Mouse (Mus musculus): ENCODE measurements at regions not wholly inside any gene's neighbourhood (a gene's known extent, or its start where the extent isn't known, plus 50 kb on each side); places are given as distances from the start of the nearest gene placed in this dataset.
A peak's percentile ranks its signal among the peaks of the same experiment; 100 is the strongest.

DNA sequence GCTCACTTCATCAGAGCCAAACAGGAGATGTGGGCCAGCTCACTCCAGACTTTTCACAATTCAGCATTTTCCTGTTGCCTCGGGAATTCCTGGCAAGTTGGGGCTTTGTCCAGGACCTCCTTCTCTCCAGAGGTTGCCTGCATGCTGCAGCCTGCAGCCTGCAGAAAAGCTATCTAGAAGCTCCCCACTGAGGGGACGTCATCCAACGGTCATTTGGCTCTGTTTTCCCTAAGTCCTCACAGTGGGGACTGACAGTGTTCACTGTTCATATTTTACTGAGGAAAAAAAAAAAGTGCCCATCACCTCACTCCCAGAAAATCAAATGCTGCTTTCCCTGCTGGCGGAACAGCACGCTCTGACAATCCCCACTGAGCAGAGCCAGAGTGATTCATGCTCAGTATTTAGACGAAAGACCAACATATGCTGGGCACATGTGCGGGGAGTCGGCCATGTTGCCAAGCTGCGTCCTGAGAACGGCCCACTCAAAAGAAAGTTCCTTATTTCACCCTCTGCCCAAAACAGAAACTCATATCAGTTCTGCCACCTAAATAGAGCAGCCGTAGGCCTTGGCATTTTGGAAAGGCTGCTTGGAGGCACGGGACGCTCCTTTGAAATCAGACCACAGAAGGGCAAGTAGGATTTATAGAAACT is 105.3 kb downstream of the Mis18a start:
- peak; percentile 59 for ATAC-seq

DNA sequence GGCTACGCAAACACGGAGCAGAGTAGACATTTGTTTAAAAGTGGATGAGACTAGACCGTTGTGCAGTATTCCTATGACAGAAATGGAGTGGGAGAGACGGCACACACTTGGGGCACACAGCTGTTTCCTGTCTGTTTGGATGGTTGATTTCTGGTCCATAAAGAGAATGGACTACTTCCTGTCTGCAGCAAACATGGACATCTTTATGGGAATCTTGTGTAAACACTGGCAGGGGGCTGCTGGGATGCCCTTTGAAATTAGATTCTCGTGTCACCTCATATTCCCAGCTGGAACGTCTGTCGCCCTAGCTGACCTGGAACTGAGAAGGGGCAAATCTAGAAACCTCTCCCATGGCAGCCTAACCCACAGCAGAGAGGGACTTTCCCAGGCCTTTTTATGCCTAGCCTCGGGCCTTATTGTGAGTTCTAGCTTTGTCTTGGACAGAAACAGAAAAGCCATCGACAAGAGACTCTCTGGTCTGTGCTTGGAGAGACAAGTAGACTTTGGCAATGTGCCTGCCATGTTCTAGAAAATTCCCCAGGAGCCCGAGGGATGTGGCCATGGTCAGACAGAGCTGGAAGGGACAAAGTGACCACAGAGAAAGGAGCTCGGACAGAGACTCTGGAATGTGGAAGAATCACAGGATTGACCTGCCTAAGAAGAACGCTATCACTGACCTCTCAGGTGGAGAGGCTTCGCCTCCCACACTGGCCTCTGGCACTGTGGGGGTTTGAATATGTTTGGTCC is 107.5 kb downstream of the Mis18a start:
- WGBS = 82% methylated on average over 13 of the region's 13 CpGs
- no peak overlapping the region for H3K9ac ChIP-seq (ENCODE audit: low read depth, low read length)
- no peak overlapping the region for H3K4me3 ChIP-seq (ENCODE audit: low read length)
- ATAC-seq = no peak
- no peaks in the 10 kb centered on the region for H3K36me3 ChIP-seq (ENCODE audit: control insufficient read depth, insufficient read depth, low read length)
- H3K27ac ChIP-seq (ENCODE audit: low read depth, low read length) = no peak overlapping the region
- H3K4me1 ChIP-seq (ENCODE audit: control insufficient read depth, insufficient read depth, low read depth, low read length) = peaks cover 12% of the 10 kb centered on the region; the same call in 1 of the 2 replicates
- H3K27me3 ChIP-seq (replicated peaks; ENCODE audit: control insufficient read depth, insufficient read depth, low read length) = no peaks in the 10 kb centered on the region
- H3K9me3 ChIP-seq (ENCODE audit: control insufficient read depth, low read length) = no peaks in the 10 kb centered on the region
- H3K4me2 ChIP-seq (ENCODE audit: low read length) = no peak overlapping the region

More for the DNA sequence above, 105.3 kb downstream of the Mis18a start:
- H3K27ac ChIP-seq (ENCODE audit: low read depth, low read length) = no peak overlapping the region; the same call in 1 of the 2 replicates
- no peak overlapping the region for H3K4me3 ChIP-seq (ENCODE audit: low read length)
- H3K27me3 ChIP-seq (replicated peaks; ENCODE audit: control insufficient read depth, insufficient read depth, low read length) = no peaks in the 10 kb centered on the region
- 33% methylated on average over 13 of the region's 13 CpGs for WGBS
- no peaks in the 10 kb centered on the region for H3K36me3 ChIP-seq (ENCODE audit: control insufficient read depth, insufficient read depth, low read length)
- peaks cover 12% of the 10 kb centered on the region; the same call in 1 of the 2 replicates for H3K4me1 ChIP-seq (ENCODE audit: control insufficient read depth, insufficient read depth, low read depth, low read length)
- no peak overlapping the region for H3K4me2 ChIP-seq (ENCODE audit: low read length)
- H3K9me3 ChIP-seq (ENCODE audit: control insufficient read depth, low read length) = no peaks in the 10 kb centered on the region
- no peak overlapping the region for H3K9ac ChIP-seq (ENCODE audit: low read depth, low read length)

DNA sequence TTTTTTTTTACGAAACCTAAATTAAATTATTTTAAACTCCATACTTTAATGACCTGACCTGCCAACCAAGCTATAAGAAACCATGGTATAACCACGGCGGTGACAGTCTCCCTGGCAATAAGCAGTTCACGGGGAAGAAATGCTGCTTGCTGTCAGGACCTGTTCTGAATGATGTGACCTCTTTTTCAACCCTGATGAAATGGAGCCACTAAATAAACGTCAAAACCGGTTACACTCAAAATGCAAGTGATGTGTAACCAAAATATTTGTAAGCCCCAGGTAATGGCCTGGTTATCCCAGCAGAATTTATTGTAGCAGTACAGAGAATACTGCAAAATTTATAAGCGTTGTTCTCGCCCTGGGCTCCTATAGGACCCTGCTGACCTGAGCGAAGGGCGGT is 111.4 kb downstream of the Mis18a start:
- no peak for ATAC-seq
- Histone ChIP-seq H3K27ac (ENCODE audit: low read depth, low read length) (no peak overlapping the region), H3K36me3 (ENCODE audit: control insufficient read depth, insufficient read depth, low read length) (no peaks in the 10 kb centered on the region), H3K4me3 (ENCODE audit: low read length) (no peak overlapping the region), H3K4me1 (ENCODE audit: control insufficient read depth, insufficient read depth, low read depth, low read length) (no peaks in the 10 kb centered on the region), H3K27me3 (replicated peaks; ENCODE audit: control insufficient read depth, insufficient read depth, low read length) (no peaks in the 10 kb centered on the region), H3K4me2 (ENCODE audit: low read length) (no peak overlapping the region), H3K9ac (ENCODE audit: low read depth, low read length) (no peak overlapping the region), H3K9me3 (ENCODE audit: control insufficient read depth, low read length) (no peaks in the 10 kb centered on the region)
- 78% methylated on average over 10 of the region's 10 CpGs for WGBS

DNA sequence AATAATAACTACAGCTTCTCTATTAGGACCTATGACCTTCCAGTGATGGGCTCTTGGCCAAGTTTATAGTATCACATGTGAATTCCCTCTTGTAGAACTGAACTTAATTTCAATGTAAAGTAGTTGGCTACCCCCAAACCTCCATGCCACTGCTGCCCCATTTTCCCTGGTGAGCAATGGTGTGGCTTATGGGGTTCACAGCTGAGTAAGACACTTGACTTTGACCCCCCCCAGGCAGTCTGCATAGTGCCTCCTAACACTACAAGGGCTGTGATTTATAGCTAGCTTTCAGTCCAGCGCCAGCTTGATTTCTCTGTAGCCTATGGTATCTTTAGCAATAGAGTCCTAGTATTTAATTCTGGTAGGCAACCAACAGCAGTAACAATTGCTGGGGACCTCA is 113.1 kb downstream of the Mis18a start:
- H3K36me3 ChIP-seq (ENCODE audit: control insufficient read depth, insufficient read depth, low read length) = no peaks in the 10 kb centered on the region
- no peak for ATAC-seq
- H3K4me2 ChIP-seq (ENCODE audit: low read length) = no peak overlapping the region
- no peak overlapping the region for H3K27ac ChIP-seq (ENCODE audit: low read depth, low read length)
- H3K4me3 ChIP-seq (ENCODE audit: low read length) = no peak overlapping the region
- 100% methylated on average over 1 of the region's 1 CpGs for WGBS
- no peak overlapping the region for H3K9ac ChIP-seq (ENCODE audit: low read depth, low read length)
- H3K4me1 ChIP-seq (ENCODE audit: control insufficient read depth, insufficient read depth, low read depth, low read length) = no peaks in the 10 kb centered on the region
- H3K9me3 ChIP-seq (ENCODE audit: control insufficient read depth, low read length) = no peaks in the 10 kb centered on the region
- no peaks in the 10 kb centered on the region for H3K27me3 ChIP-seq (replicated peaks; ENCODE audit: control insufficient read depth, insufficient read depth, low read length)

DNA sequence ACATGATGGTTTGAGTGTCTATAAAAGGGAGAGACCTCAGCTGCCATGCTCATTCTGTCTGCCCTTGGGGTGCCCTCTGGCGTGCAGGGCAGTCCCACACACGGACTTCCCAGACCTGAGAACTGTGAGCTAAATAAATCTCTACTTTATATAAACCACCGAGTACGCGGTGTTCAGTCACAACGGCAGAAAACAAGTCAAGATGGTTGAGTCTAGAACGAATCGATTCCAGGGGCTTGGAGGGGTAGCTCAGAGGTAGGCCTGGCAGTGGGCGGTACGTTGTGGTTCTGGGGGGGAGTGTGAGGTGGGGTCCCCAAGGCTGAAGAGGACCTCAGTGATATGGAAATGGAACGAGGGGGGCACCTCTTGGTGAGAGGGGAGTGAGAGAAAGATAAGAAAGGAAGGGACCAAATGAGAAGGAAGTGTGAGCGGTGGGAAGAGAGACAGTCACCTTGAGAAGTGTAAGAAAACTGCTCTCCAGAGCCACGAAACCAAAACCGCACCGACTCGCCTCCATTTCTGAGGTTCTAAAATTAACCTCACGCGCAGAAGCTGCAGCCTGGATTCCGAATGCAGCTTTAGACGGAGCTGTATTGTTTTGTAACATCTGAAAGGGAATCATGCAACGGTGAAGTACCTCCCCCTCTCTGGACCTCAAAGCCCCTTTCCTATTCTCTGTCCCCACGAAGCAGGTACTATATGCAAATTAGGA is 117.0 kb downstream of the Mis18a start:
- H3K4me1 ChIP-seq (ENCODE audit: control insufficient read depth, insufficient read depth, low read depth, low read length) = no peaks in the 10 kb centered on the region
- H3K4me3 ChIP-seq (ENCODE audit: low read length) = no peak overlapping the region
- no peak overlapping the region for H3K9ac ChIP-seq (ENCODE audit: low read depth, low read length)
- no peaks in the 10 kb centered on the region for H3K27me3 ChIP-seq (replicated peaks; ENCODE audit: control insufficient read depth, insufficient read depth, low read length)
- no peak for ATAC-seq
- 90% methylated on average over 22 of the region's 22 CpGs for WGBS
- no peak overlapping the region for H3K4me2 ChIP-seq (ENCODE audit: low read length)
- H3K9me3 ChIP-seq (ENCODE audit: control insufficient read depth, low read length) = no peaks in the 10 kb centered on the region
- no peaks in the 10 kb centered on the region for H3K36me3 ChIP-seq (ENCODE audit: control insufficient read depth, insufficient read depth, low read length)
- no peak overlapping the region for H3K27ac ChIP-seq (ENCODE audit: low read depth, low read length)

DNA sequence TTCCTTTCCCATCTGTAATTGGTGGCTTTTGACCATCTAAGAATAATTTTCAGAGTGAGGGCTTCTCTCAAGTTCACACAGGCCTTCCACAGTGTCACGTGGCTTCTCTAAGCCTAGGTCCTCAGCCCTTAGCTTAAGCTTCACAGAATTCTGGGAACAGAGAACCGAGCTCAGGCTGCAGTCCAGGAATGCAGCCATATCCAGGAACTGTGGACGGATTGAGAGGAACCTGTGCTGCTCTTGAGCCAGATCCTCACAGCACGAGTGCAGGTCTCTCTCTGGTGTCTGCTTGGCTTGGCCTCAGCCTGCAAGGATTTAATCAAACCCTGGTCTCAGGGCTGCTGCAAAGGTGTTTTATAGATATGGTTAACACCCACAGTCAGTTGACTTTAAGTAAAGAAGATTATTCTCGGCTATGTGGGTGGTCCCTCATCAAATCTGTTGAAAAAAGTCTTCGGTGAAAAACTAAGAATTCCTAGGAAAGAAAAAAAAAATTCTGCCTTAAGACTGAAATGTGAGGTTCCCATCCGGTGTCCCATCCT is 127.8 kb downstream of the Mis18a start:
- H3K4me2 ChIP-seq (ENCODE audit: low read length) = no peak overlapping the region
- H3K27ac ChIP-seq (ENCODE audit: low read depth, low read length) = no peak overlapping the region
- ATAC-seq = no peak
- no peaks in the 10 kb centered on the region for H3K27me3 ChIP-seq (replicated peaks; ENCODE audit: control insufficient read depth, insufficient read depth, low read length)
- no peaks in the 10 kb centered on the region for H3K4me1 ChIP-seq (ENCODE audit: control insufficient read depth, insufficient read depth, low read depth, low read length)
- 81% methylated on average over 7 of the region's 7 CpGs for WGBS
- no peak overlapping the region for H3K4me3 ChIP-seq (ENCODE audit: low read length)
- no peaks in the 10 kb centered on the region; the same call in 1 of the 2 replicates for H3K9me3 ChIP-seq (ENCODE audit: control insufficient read depth, low read length)
- no peak overlapping the region for H3K9ac ChIP-seq (ENCODE audit: low read depth, low read length)
- no peaks in the 10 kb centered on the region for H3K36me3 ChIP-seq (ENCODE audit: control insufficient read depth, insufficient read depth, low read length)

DNA sequence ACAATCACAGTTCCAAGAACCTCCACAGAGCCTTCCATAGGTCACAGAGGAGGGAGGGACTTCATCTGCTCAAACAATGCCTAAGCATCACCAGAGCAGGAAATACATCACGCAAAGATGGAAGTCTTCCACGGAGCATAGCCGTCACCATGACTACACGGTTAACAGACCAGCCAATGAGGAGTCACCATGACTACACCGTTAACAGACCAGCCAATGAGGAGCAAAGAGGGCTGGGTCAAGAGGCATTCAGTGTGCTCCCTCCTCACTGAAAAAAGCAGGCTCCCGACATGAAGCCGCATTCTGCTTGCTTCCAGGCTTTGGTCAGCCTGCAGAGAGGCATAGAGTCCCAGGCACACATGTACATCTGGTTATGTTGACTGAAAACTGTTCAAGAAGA is 128.5 kb downstream of the Mis18a start:
- Histone ChIP-seq H3K4me1 (ENCODE audit: control insufficient read depth, insufficient read depth, low read depth, low read length) (no peaks in the 10 kb centered on the region), H3K27ac (ENCODE audit: low read depth, low read length) (no peak overlapping the region), H3K9me3 (ENCODE audit: control insufficient read depth, low read length) (no peaks in the 10 kb centered on the region; the same call in 1 of the 2 replicates), H3K9ac (ENCODE audit: low read depth, low read length) (no peak overlapping the region), H3K36me3 (ENCODE audit: control insufficient read depth, insufficient read depth, low read length) (no peaks in the 10 kb centered on the region), H3K27me3 (replicated peaks; ENCODE audit: control insufficient read depth, insufficient read depth, low read length) (no peaks in the 10 kb centered on the region), H3K4me2 (ENCODE audit: low read length) (no peak overlapping the region), H3K4me3 (ENCODE audit: low read length) (no peak overlapping the region)
- peak; percentile 42; the same call in 1 of the 2 replicates for ATAC-seq
- WGBS = 84% methylated on average over 7 of the region's 7 CpGs

DNA sequence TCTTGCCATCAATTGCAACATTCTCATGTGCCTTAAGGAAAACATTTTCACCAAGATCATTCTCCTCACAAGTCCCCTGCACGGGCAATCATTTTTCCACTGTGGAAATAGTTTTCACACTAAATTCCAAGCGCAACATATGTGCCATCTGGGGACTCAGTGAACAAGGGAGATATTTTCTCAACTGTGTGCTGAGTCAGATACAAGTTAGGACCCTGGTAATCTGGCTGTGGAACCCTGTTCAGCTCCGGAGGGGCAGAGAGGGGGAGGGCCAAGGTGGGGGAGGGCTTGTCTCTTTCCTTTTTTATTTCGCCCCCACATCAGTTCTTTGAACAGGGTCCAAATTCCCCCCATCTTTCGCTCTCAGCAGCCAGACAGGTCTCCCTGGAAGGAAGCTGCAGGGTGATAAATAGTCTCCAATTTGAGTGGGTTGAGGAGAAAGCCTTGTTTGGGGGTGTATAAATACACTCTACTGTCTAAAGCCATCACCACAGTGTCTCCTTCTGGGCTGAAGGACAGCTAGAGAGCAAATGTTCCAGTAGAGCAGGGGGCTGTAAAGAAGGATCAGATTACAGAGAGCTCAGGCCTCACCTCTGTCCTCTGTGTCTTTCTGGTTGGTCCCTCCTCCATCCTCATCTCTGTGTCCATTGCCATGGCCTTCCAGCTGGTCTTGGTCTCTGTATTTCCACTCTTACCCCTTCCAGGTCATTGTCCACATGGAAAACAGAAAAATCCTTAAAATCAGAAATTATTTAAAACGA is 134.3 kb downstream of the Mis18a start:
- Histone ChIP-seq H3K36me3 (ENCODE audit: control insufficient read depth, insufficient read depth, low read length) (no peaks in the 10 kb centered on the region), H3K4me3 (ENCODE audit: low read length) (no peak overlapping the region), H3K4me2 (ENCODE audit: low read length) (no peak overlapping the region), H3K9me3 (ENCODE audit: control insufficient read depth, low read length) (peaks cover 3% of the 10 kb centered on the region; the same call in 1 of the 2 replicates), H3K27ac (ENCODE audit: low read depth, low read length) (no peak overlapping the region), H3K27me3 (replicated peaks; ENCODE audit: control insufficient read depth, insufficient read depth, low read length) (no peaks in the 10 kb centered on the region), H3K4me1 (ENCODE audit: control insufficient read depth, insufficient read depth, low read depth, low read length) (no peaks in the 10 kb centered on the region), H3K9ac (ENCODE audit: low read depth, low read length) (no peak overlapping the region)
- no peak for ATAC-seq
- WGBS = 80% methylated on average over 6 of the region's 6 CpGs

Measured in hindbrain, embryonic 16.5 days (tissue).